Mouse (Mus musculus): ENCODE results near the gene Ly6g5b.

- TF ChIP-seq CTCF (IDR thresholded peaks at IDR 0.05; ENCODE audit: low read depth): no peak
- TF ChIP-seq EP300 (IDR thresholded peaks at IDR 0.05; ENCODE audit: low read depth): no peak
These were observed 18.6 kb downstream of the Ly6g5b start for GRCm38 (mm10) chr17:35096597-35096996.

Data from liver, embryonic 14.5 days (tissue).